Mouse (Mus musculus) forebrain, embryonic 13.5 days (tissue): ENCODE measurements around the gene Pum2. TPM values are rescaled to one million over a fixed set of nuclear protein-coding genes. Genes with fewer than 3 reads are reported as not detected.
"Not testable (repeated sequence)": the region's sequence is repeated elsewhere in the genome, so short reads cannot be mapped to it uniquely, and the experiment has no call there.

Experiments used
- ATAC-seq: fragments of 200-750 bp; cut with Nextera tagmentation; 2 replicates; pipeline ENCODE4 v1.8.0; 2017
- H3K27ac ChIP-seq: fragments of 300-500 bp; sonication (generic); 2 replicates; pipeline ENCODE4 v1.5.1; 2015; ENCODE audit warnings: inconsistent platforms, mild to moderate bottlenecking, moderate library complexity
- H3K27me3 ChIP-seq: fragments of 300-500 bp; sonication (generic); 2 replicates; pipeline ENCODE4 v1.6.1; 2015; ENCODE audit warnings: mild to moderate bottlenecking, inconsistent platforms
- H3K36me3 ChIP-seq: fragments of 300-500 bp; sonication (generic); 2 replicates; pipeline ENCODE4 v1.6.1; 2015; ENCODE audit warnings: mild to moderate bottlenecking, inconsistent platforms; ENCODE audit not compliant: poor library complexity, severe bottlenecking
- H3K4me1 ChIP-seq: fragments of 300-500 bp; sonication (generic); 2 replicates; pipeline ENCODE4 v1.6.1; 2015; ENCODE audit warnings: inconsistent platforms
- H3K4me2 ChIP-seq: fragments of 300-500 bp; sonication (generic); 2 replicates; pipeline ENCODE4 v1.6.1; 2015; ENCODE audit warnings: inconsistent platforms, mild to moderate bottlenecking, moderate library complexity
- H3K4me3 ChIP-seq: fragments of 300-500 bp; sonication (generic); 2 replicates; pipeline ENCODE4 v1.5.1; 2015; ENCODE audit warnings: mild to moderate bottlenecking, inconsistent platforms
- H3K9ac ChIP-seq: fragments of 300-500 bp; sonication (generic); 2 replicates; pipeline ENCODE4 v1.6.1; 2015; ENCODE audit warnings: mild to moderate bottlenecking, inconsistent platforms
- H3K9me3 ChIP-seq: fragments of 300-500 bp; sonication (generic); replicated peaks from 2 replicates; pipeline ENCODE4 v1.6.1; 2016; ENCODE audit warnings: inconsistent platforms
- WGBS: fragments of 180-500 bp; shearing (Covaris S2); methylation state at CpG from one replicate; pipeline ENCODE4 v1.1.7; 2015; 5-methylcytosine and 5-hydroxymethylcytosine counted together
- polyA plus RNA-seq: library from polyadenylated mRNA; unstranded; fragments of >200 nt; fragmentation: Nextera tagmentation; extraction: Ambion mirVana; gene quantifications from 2 replicates; pipeline ENCODE4 v1.2.1, GENCODE M21; 2015

Gene Pum2
- polyA plus RNA-seq, 1 experiment from 2014 or later = 70.5 TPM

GRCm38 (mm10) chr12:8650027-8650426 is 23.9 kb upstream of the Pum2 start:
- H3K4me2 ChIP-seq, ATAC-seq, H3K4me1 ChIP-seq, H3K36me3 ChIP-seq, H3K4me3 ChIP-seq, H3K27me3 ChIP-seq, H3K27ac ChIP-seq, H3K9me3 ChIP-seq, H3K9ac ChIP-seq: not testable (repeated sequence)
- WGBS = 65% methylated on average over 3 of the region's 3 CpGs

- no peaks in the 10 kb centered on the region for H3K27me3 ChIP-seq
- no peak overlapping the region for H3K4me3 ChIP-seq
- no peak overlapping the region for H3K4me2 ChIP-seq
- no peak overlapping the region for H3K9ac ChIP-seq
- no peaks in the 10 kb centered on the region for H3K36me3 ChIP-seq
- no peak for ATAC-seq
- no peak overlapping the region for H3K27ac ChIP-seq
- H3K9me3 ChIP-seq = no peaks in the 10 kb centered on the region
- H3K4me1 ChIP-seq = no peaks in the 10 kb centered on the region
- WGBS = 83% methylated on average over 4 of the region's 4 CpGs
Measured at GRCm38 (mm10) chr12:8656596-8656995, 17.3 kb upstream of the Pum2 start.

GRCm38 (mm10) chr12:8657116-8657515 is 16.8 kb upstream of the Pum2 start:
- Histone ChIP-seq H3K4me1 (no peaks in the 10 kb centered on the region), H3K27me3 (no peaks in the 10 kb centered on the region), H3K4me3 (no peak overlapping the region), H3K9me3 (no peaks in the 10 kb centered on the region), H3K9ac (no peak overlapping the region), H3K27ac (no peak overlapping the region), H3K4me2 (no peak overlapping the region), H3K36me3 (no peaks in the 10 kb centered on the region)
- 64% methylated on average over 10 of the region's 10 CpGs for WGBS
- ATAC-seq = no peak

- H3K27me3 ChIP-seq = no peaks in the 10 kb centered on the region
- H3K4me2 ChIP-seq = no peak overlapping the region
- no peak overlapping the region for H3K27ac ChIP-seq
- H3K9ac ChIP-seq = no peak overlapping the region
- H3K4me1 ChIP-seq = no peaks in the 10 kb centered on the region
- no peaks in the 10 kb centered on the region for H3K9me3 ChIP-seq
- no peak overlapping the region for H3K4me3 ChIP-seq
- H3K36me3 ChIP-seq = no peaks in the 10 kb centered on the region
- no peak for ATAC-seq
- 92% methylated on average over 6 of the region's 6 CpGs for WGBS
Measured at GRCm38 (mm10) chr12:8657629-8658366, 16.1 kb upstream of the Pum2 start.

GRCm38 (mm10) chr12:8659406-8660279 is 14.3 kb upstream of the Pum2 start:
- 89% methylated on average over 15 of the region's 15 CpGs for WGBS
- no peak for ATAC-seq
- H3K4me1 ChIP-seq = no peaks in the 10 kb centered on the region
- no peak overlapping the region for H3K9ac ChIP-seq
- H3K9me3 ChIP-seq = no peaks in the 10 kb centered on the region
- no peaks in the 10 kb centered on the region for H3K27me3 ChIP-seq
- no peak overlapping the region for H3K27ac ChIP-seq
- H3K4me2 ChIP-seq = no peak overlapping the region
- H3K4me3 ChIP-seq = no peak overlapping the region
- H3K36me3 ChIP-seq = no peaks in the 10 kb centered on the region

- 72% methylated on average over 3 of the region's 3 CpGs for WGBS
- no peaks in the 10 kb centered on the region for H3K9me3 ChIP-seq
- H3K36me3 ChIP-seq = no peaks in the 10 kb centered on the region
- no peak overlapping the region for H3K4me3 ChIP-seq
- no peak for ATAC-seq
- H3K9ac ChIP-seq = no peak overlapping the region
- H3K27me3 ChIP-seq = no peaks in the 10 kb centered on the region
- no peaks in the 10 kb centered on the region for H3K4me1 ChIP-seq
- no peak overlapping the region for H3K27ac ChIP-seq
- H3K4me2 ChIP-seq = no peak overlapping the region
Measured at GRCm38 (mm10) chr12:8661747-8662146, 12.2 kb upstream of the Pum2 start.

- H3K9me3 ChIP-seq = no peaks in the 10 kb centered on the region
- no peak overlapping the region for H3K9ac ChIP-seq
- no peak for ATAC-seq
- H3K27me3 ChIP-seq = no peaks in the 10 kb centered on the region
- no peaks in the 10 kb centered on the region for H3K36me3 ChIP-seq
- no peak overlapping the region for H3K4me2 ChIP-seq
- no peak overlapping the region for H3K4me3 ChIP-seq
- H3K4me1 ChIP-seq = no peaks in the 10 kb centered on the region
- no peak overlapping the region for H3K27ac ChIP-seq
- 63% methylated on average over 2 of the region's 2 CpGs for WGBS
Measured at GRCm38 (mm10) chr12:8662175-8662574, 11.8 kb upstream of the Pum2 start.

GRCm38 (mm10) chr12:8662721-8663120 is 11.2 kb upstream of the Pum2 start:
- Histone ChIP-seq H3K9me3 (no peaks in the 10 kb centered on the region), H3K27me3 (no peaks in the 10 kb centered on the region), H3K4me3 (no peak overlapping the region), H3K4me1 (no peaks in the 10 kb centered on the region), H3K9ac (no peak overlapping the region), H3K4me2 (no peak overlapping the region), H3K36me3 (no peaks in the 10 kb centered on the region), H3K27ac (no peak overlapping the region)
- ATAC-seq = no peak
- 83% methylated on average over 4 of the region's 4 CpGs for WGBS

- 75% methylated on average over 4 of the region's 4 CpGs for WGBS
- Histone ChIP-seq H3K36me3 (no peaks in the 10 kb centered on the region), H3K27me3 (no peaks in the 10 kb centered on the region), H3K4me3 (no peak overlapping the region), H3K4me1 (peaks cover 10% of the 10 kb centered on the region; the same call in 1 of the 2 replicates), H3K9me3 (0 out of 2 replicates have a peak, but pooled peaks cover 3% of the 10 kb centered on the region), H3K4me2 (no peak overlapping the region), H3K9ac (no peak overlapping the region), H3K27ac (no peak overlapping the region)
- no peak for ATAC-seq
Measured at GRCm38 (mm10) chr12:8667473-8668255, 6.3 kb upstream of the Pum2 start.

GRCm38 (mm10) chr12:8669421-8669820 is 4.5 kb upstream of the Pum2 start:
- Histone ChIP-seq H3K27me3 (no peaks in the 10 kb centered on the region), H3K4me3 (no peak overlapping the region), H3K4me2 (no peak overlapping the region), H3K27ac (no peak overlapping the region), H3K9ac (no peak overlapping the region), H3K4me1 (peaks cover 17% of the 10 kb centered on the region), H3K9me3 (0 out of 2 replicates have a peak, but pooled peaks cover 3% of the 10 kb centered on the region), H3K36me3 (no peaks in the 10 kb centered on the region)
- WGBS = 74% methylated on average over 4 of the region's 4 CpGs
- ATAC-seq = no peak

- 44% methylated on average over 3 of the region's 3 CpGs for WGBS
- no peak overlapping the region for H3K9ac ChIP-seq
- peaks cover 17% of the 10 kb centered on the region for H3K4me1 ChIP-seq
- H3K4me3 ChIP-seq = no peak overlapping the region
- no peak for ATAC-seq
- no peak overlapping the region for H3K4me2 ChIP-seq
- H3K27me3 ChIP-seq = no peaks in the 10 kb centered on the region
- H3K36me3 ChIP-seq = no peaks in the 10 kb centered on the region
- H3K9me3 ChIP-seq = 0 out of 2 replicates have a peak, but pooled peaks cover 3% of the 10 kb centered on the region
- no peak overlapping the region; the same call in 1 of the 2 replicates for H3K27ac ChIP-seq
Measured at GRCm38 (mm10) chr12:8669846-8670245, 4.1 kb upstream of the Pum2 start.
